Mouse (Mus musculus): Measurements from ENCODE around the gene Pex11g.

- TF ChIP-seq POLR2A (IDR thresholded peaks at IDR 0.05; ENCODE audit: extremely low read depth, insufficient read depth, low read length) (no peak), CTCF (IDR thresholded peaks at IDR 0.05; ENCODE audit: extremely low read depth, insufficient read depth, low read length) (no peak)
These were observed 31.1 kb upstream of the Pex11g start for GRCm38 (mm10) chr8:3498583-3498982.
